Mouse (Mus musculus): ENCODE results near the gene Parp2. TPM values are rescaled to one million over a fixed set of nuclear protein-coding genes. Genes with fewer than 3 reads are reported as not detected.

Gene Parp2
- polyA plus RNA-seq (2014; fragmentation: Nextera tagmentation; extraction: Ambion mirVana): 70.0 and 75.8 TPM in 2 replicates

DNA sequence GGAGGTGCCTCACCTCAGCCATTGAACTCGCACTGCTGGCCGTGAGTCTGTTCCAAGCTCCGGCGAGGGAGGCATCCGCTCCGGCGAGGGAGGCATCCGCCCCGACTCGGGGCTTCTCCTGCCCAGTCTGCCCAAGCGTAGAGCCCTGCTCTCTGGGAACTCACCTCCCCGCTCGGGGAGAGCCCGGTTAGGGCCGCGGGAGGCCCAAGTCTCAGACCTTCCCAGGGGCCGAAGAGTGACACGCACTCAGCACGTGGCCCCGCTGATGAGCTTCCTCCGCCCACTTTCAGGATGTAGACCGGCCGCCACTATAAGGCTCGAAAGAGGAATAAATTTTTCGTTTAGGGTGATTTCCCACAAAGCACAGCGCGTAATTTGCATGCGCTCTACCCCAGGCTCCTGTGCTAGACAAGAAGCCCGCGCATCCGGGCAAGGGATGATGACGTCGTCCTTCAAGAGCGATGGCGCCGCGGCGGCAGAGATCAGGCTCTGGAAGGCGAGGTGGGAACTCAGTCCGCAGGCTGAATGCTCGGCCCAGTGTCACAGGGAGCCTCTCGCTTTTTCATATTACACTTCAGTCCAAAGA is at the start of gene Parp2, which contains the start of gene Ccnb1ip1:
Parp2 (plus strand) TSS at position 355 of the 586 bp plus-strand sequence.
Ccnb1ip1 (minus strand) TSS at position 246 of the 586 bp plus-strand sequence.
- H3K36me3 ChIP-seq (replicated peaks; ENCODE audit: control insufficient read depth, insufficient read depth, low read depth, low read length): no peaks in the 10 kb centered on the region
- H3K4me1 ChIP-seq (ENCODE audit: control insufficient read depth, insufficient read depth, low read length): no peaks in the 10 kb centered on the region
- ATAC-seq (replicated peaks; ENCODE audit: insufficient number of reproducible peaks, low FRiP score, low TSS enrichment, low read depth) (peak; percentile 100), DNase-seq (ENCODE audit: low spot score) (peak; percentile 98)
- peak within 1 kb of the TSS; percentile 47 for H3K4me3 ChIP-seq (ENCODE audit: low read depth, low read length)
- H3K9ac ChIP-seq (replicated peaks; ENCODE audit: low read length): peak within 1 kb of the TSS; percentile 72
- H3K27ac ChIP-seq (replicated peaks; ENCODE audit: low read depth, low read length): peak within 1 kb of the TSS; percentile 70
- H3K9me3 ChIP-seq (replicated peaks; ENCODE audit: control insufficient read depth, low read length): no peaks in the 10 kb centered on the region
- H3K27me3 ChIP-seq (ENCODE audit: control insufficient read depth, insufficient read depth, low read length): no peaks in the 10 kb centered on the region
- H3K4me2 ChIP-seq (ENCODE audit: low read depth, low read length): peak within 1 kb of the TSS; percentile 47
- under 1% methylated on average over 42 of the region's 42 CpGs for WGBS

DNA sequence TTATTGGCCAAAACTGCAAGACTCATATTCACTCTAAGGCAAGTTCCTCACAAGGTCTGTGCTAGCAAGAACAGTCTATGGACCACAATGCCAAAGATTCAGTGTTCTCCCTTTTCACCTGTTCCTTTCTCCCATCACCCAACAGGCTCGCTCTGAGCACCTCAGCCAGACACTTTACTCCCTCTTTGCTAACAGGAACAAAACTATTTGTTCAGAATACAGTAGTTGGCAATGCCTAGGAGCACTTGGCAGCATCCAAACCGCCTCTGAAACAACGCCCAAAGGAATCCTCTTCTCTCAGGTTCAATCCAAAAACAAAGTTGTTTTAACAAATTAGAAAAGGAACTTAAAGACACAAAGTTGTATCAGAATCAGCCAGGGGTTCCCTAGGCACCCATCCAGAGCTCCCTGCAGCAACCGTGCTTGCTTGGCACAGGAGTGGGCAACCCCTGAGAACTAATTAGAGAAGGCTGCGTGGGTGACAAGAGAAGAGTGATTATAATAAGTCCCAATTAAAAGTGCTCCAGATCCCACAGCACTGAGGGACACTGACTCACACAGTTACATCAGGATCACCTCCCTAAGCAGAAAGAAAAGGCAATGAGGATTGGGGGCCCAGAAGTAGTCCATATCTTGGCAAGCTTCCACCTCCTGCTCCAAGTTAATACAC is 49.1 kb upstream of the Parp2 start:
- Histone ChIP-seq H3K27me3 (ENCODE audit: control insufficient read depth, insufficient read depth, low read length) (no peaks in the 10 kb centered on the region), H3K27ac (replicated peaks; ENCODE audit: low read depth, low read length) (no peak overlapping the region), H3K9me3 (replicated peaks; ENCODE audit: control insufficient read depth, low read length) (no peaks in the 10 kb centered on the region), H3K4me3 (ENCODE audit: low read depth, low read length) (no peak overlapping the region), H3K4me1 (ENCODE audit: control insufficient read depth, insufficient read depth, low read length) (no peaks in the 10 kb centered on the region), H3K36me3 (replicated peaks; ENCODE audit: control insufficient read depth, insufficient read depth, low read depth, low read length) (no peaks in the 10 kb centered on the region), H3K9ac (replicated peaks; ENCODE audit: low read length) (no peak overlapping the region), H3K4me2 (ENCODE audit: low read depth, low read length) (no peak overlapping the region)
- WGBS: 72% methylated on average over 5 of the region's 5 CpGs
- no peak for ATAC-seq (replicated peaks; ENCODE audit: insufficient number of reproducible peaks, low FRiP score, low TSS enrichment, low read depth)
- no peak for DNase-seq (ENCODE audit: low spot score)

DNA sequence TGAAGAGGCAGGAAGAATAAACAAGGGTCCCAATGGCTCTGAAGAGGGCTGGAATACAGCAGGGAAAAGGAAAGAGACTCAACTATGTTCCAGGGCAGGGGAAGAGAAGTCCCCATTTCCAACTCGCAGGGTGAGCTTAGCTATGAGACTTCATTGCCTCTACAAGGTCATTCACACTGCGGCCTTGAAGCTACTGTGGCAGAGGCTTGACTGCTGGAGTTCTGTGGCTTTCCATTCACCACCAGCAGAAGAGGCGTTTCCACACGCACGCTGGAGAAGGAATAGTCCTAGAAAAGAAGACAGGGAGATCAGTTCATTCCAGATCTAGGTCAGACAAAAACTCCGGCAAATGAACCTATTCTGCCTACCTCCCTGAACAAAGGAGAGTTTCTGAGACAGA is 41.9 kb upstream of the Parp2 start:
- H3K27me3 ChIP-seq (ENCODE audit: control insufficient read depth, insufficient read depth, low read length): no peaks in the 10 kb centered on the region
- no peak overlapping the region for H3K27ac ChIP-seq (replicated peaks; ENCODE audit: low read depth, low read length)
- H3K4me2 ChIP-seq (ENCODE audit: low read depth, low read length): no peak overlapping the region
- H3K36me3 ChIP-seq (replicated peaks; ENCODE audit: control insufficient read depth, insufficient read depth, low read depth, low read length): no peaks in the 10 kb centered on the region; the same call in 1 of the 2 replicates
- 87% methylated on average over 6 of the region's 6 CpGs for WGBS
- no peak for DNase-seq (ENCODE audit: low spot score)
- no peak for ATAC-seq (replicated peaks; ENCODE audit: insufficient number of reproducible peaks, low FRiP score, low TSS enrichment, low read depth)
- H3K4me3 ChIP-seq (ENCODE audit: low read depth, low read length): no peak overlapping the region
- H3K4me1 ChIP-seq (ENCODE audit: control insufficient read depth, insufficient read depth, low read length): no peaks in the 10 kb centered on the region
- no peaks in the 10 kb centered on the region for H3K9me3 ChIP-seq (replicated peaks; ENCODE audit: control insufficient read depth, low read length)
- H3K9ac ChIP-seq (replicated peaks; ENCODE audit: low read length): no peak overlapping the region

DNA sequence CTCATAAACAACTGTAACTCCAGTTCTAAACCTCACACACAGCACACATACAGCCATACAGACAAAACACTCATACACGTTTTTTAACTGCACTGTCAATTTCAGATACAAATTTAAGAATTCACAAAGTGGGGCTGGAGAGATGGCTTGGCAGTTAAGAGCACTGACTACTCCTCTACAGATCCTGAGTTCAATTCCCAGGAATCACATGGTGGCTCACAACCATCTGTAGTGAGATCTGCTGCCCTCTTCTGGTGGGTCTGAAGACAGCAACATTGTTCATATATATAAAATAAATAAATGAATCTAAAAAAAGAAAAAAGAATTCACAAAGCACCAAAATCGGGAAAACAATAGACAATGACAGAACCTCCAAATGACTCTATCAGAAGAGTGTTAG is 36.3 kb upstream of the Parp2 start:
- H3K4me3 ChIP-seq (ENCODE audit: low read depth, low read length): no peak overlapping the region
- no peak overlapping the region for H3K9ac ChIP-seq (replicated peaks; ENCODE audit: low read length)
- no peak for ATAC-seq (replicated peaks; ENCODE audit: insufficient number of reproducible peaks, low FRiP score, low TSS enrichment, low read depth)
- 76% methylated on average over 2 of the region's 2 CpGs for WGBS
- DNase-seq (ENCODE audit: low spot score): peak; percentile 17
- H3K9me3 ChIP-seq (replicated peaks; ENCODE audit: control insufficient read depth, low read length): no peaks in the 10 kb centered on the region
- no peak overlapping the region for H3K27ac ChIP-seq (replicated peaks; ENCODE audit: low read depth, low read length)
- no peaks in the 10 kb centered on the region for H3K27me3 ChIP-seq (ENCODE audit: control insufficient read depth, insufficient read depth, low read length)
- no peaks in the 10 kb centered on the region for H3K4me1 ChIP-seq (ENCODE audit: control insufficient read depth, insufficient read depth, low read length)
- H3K36me3 ChIP-seq (replicated peaks; ENCODE audit: control insufficient read depth, insufficient read depth, low read depth, low read length): peaks cover 10% of the 10 kb centered on the region
- H3K4me2 ChIP-seq (ENCODE audit: low read depth, low read length): no peak overlapping the region

DNA sequence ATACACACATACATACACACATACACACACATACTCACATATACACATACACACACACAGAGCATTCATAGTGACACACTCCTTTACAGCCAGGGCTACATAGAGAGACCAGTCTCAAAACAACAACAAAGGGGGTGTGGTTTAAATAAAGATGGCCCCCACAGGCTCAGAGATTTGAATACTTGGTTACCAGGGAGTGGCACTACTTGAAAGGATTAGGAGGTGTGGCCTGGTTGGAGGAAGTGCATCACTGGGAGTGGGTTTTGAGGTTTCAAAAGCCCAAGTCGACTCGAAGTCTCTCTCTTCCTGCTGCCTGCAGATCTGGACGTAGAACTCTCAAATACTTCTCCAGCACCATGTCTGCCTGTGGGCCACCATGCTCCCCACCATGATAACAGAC is 25.5 kb upstream of the Parp2 start:
- WGBS: 95% methylated on average over 3 of the region's 3 CpGs
- Histone ChIP-seq H3K4me1 (ENCODE audit: control insufficient read depth, insufficient read depth, low read length) (no peaks in the 10 kb centered on the region), H3K9me3 (replicated peaks; ENCODE audit: control insufficient read depth, low read length) (no peaks in the 10 kb centered on the region), H3K36me3 (replicated peaks; ENCODE audit: control insufficient read depth, insufficient read depth, low read depth, low read length) (peaks cover 5% of the 10 kb centered on the region; the same call in 1 of the 2 replicates), H3K9ac (replicated peaks; ENCODE audit: low read length) (no peak overlapping the region), H3K27ac (replicated peaks; ENCODE audit: low read depth, low read length) (no peak overlapping the region), H3K4me2 (ENCODE audit: low read depth, low read length) (no peak overlapping the region), H3K27me3 (ENCODE audit: control insufficient read depth, insufficient read depth, low read length) (no peaks in the 10 kb centered on the region), H3K4me3 (ENCODE audit: low read depth, low read length) (no peak overlapping the region)
- DNase-seq (ENCODE audit: low spot score) (no peak), ATAC-seq (replicated peaks; ENCODE audit: insufficient number of reproducible peaks, low FRiP score, low TSS enrichment, low read depth) (no peak)

DNA sequence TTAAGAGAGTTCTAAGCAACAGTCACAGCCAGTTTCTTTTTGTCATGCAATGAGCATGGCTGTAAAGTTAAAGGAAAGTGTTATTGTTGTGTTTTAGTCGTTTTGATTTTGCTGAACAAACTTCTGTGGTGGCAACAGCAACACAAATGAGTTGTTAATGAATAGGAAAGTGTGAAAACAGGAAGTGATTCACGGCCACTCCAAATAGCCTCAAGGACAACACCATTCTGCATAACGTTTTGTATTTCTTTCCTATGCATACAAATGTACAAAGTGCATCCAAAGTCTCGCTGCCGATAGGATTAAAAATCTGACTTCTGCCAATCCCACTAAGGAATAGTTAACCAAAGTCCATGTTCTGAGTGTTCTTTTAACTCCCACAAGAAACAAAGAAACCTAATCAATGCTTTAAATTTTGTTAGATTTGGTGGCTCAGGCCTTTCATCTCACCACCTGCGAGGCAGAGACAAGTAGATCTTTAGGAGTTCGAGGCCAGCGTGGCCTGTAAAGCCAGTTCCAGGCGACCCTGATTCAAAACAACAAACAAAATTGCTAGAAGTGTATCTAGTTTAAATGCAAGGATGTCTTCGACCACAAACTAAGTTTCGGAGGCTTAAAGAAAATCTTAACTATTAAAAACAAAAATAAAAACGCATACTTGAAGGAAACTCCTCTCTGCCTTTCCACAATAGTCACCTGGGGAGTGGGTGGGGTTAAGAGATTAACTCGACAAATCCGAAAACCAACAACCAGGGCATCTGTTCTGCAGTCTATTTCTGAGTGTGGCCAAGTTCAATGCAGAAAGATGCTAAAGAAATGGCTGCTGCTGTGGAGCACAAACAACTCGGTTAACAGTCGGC is 23.0 kb upstream of the Parp2 start:
- no peak for ATAC-seq (replicated peaks; ENCODE audit: insufficient number of reproducible peaks, low FRiP score, low TSS enrichment, low read depth)
- Histone ChIP-seq H3K27ac (replicated peaks; ENCODE audit: low read depth, low read length) (0 out of 2 replicates have a peak overlapping the region, but pooled peaks have one; percentile 11), H3K4me3 (ENCODE audit: low read depth, low read length) (peak overlapping the region; percentile 83), H3K4me2 (ENCODE audit: low read depth, low read length) (peak overlapping the region; percentile 19), H3K9ac (replicated peaks; ENCODE audit: low read length) (peak overlapping the region; percentile 84), H3K27me3 (ENCODE audit: control insufficient read depth, insufficient read depth, low read length) (no peaks in the 10 kb centered on the region), H3K9me3 (replicated peaks; ENCODE audit: control insufficient read depth, low read length) (no peaks in the 10 kb centered on the region), H3K4me1 (ENCODE audit: control insufficient read depth, insufficient read depth, low read length) (no peaks in the 10 kb centered on the region), H3K36me3 (replicated peaks; ENCODE audit: control insufficient read depth, insufficient read depth, low read depth, low read length) (peaks cover 3% of the 10 kb centered on the region; the same call in 1 of the 2 replicates)
- peak; percentile 18 for DNase-seq (ENCODE audit: low spot score)
- WGBS: 27% methylated on average over 16 of the region's 16 CpGs

DNA sequence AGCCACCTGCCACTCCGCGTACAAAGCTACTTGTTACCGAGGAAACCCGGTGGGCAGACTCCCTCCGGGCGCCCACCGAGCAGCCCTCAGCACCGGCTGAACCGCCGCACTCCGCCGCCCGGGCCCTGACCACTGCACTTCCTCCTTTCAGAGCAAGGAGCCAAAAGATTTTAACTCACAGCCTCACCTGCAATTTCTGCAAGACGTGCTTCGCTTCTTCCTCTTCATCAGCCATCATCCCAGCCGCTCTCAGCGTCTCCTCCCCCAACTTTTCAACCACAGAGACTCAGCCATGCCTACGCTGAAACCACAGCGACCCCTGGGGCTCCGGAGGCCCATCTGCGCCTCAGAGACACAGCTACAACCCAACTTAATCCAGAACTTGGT is 22.4 kb upstream of the Parp2 start, which contains the start of gene Ttc5:
Ttc5 (minus strand) TSS at position 269 of the 387 bp plus-strand sequence.
- Histone ChIP-seq H3K9me3 (replicated peaks; ENCODE audit: control insufficient read depth, low read length) (no peaks in the 10 kb centered on the region), H3K4me3 (ENCODE audit: low read depth, low read length) (peak within 1 kb of the TSS; percentile 83), H3K27ac (replicated peaks; ENCODE audit: low read depth, low read length) (0 out of 2 replicates have a peak within 1 kb of the TSS, but pooled peaks have one; percentile 11), H3K36me3 (replicated peaks; ENCODE audit: control insufficient read depth, insufficient read depth, low read depth, low read length) (peaks cover 3% of the 10 kb centered on the region; the same call in 1 of the 2 replicates), H3K27me3 (ENCODE audit: control insufficient read depth, insufficient read depth, low read length) (no peaks in the 10 kb centered on the region), H3K4me2 (ENCODE audit: low read depth, low read length) (peak within 1 kb of the TSS; percentile 19), H3K4me1 (ENCODE audit: control insufficient read depth, insufficient read depth, low read length) (no peaks in the 10 kb centered on the region), H3K9ac (replicated peaks; ENCODE audit: low read length) (peak within 1 kb of the TSS; percentile 84)
- WGBS: 1% methylated on average over 21 of the region's 21 CpGs
- DNase-seq (ENCODE audit: low spot score) (peak; percentile 92), ATAC-seq (replicated peaks; ENCODE audit: insufficient number of reproducible peaks, low FRiP score, low TSS enrichment, low read depth) (peak; percentile 80)

All from embryonic facial prominence, embryonic 11.5 days (tissue).